Mouse (Mus musculus) lung, embryonic 15.5 days (tissue): ENCODE data around the gene Rptor. TPM values are rescaled to one million over a fixed set of nuclear protein-coding genes. Genes with fewer than 3 reads are reported as not detected.
A peak's percentile ranks its signal among the peaks of the same experiment; 100 is the strongest.

ENCODE experiments used
- ATAC-seq: fragments of 200-750 bp; cut with Nextera tagmentation; 2 replicates; pipeline ENCODE4 v1.8.0; 2017; ENCODE audit warnings: moderate number of reproducible peaks, borderline replicate concordance; ENCODE audit not compliant: low FRiP score, low TSS enrichment; ENCODE audit errors: extremely low read depth
- H3K27ac ChIP-seq: fragments of 300-500 bp; sonication (generic); 2 replicates; pipeline ENCODE4 v1.5.1; 2015; ENCODE audit warnings: moderate library complexity, mild to moderate bottlenecking, inconsistent platforms
- H3K27me3 ChIP-seq: fragments of 300-500 bp; sonication (generic); 2 replicates; pipeline ENCODE4 v1.6.1; 2015; ENCODE audit warnings: inconsistent platforms
- H3K36me3 ChIP-seq: fragments of 300-500 bp; sonication (generic); 2 replicates; pipeline ENCODE4 v1.6.1; 2015; ENCODE audit warnings: inconsistent platforms
- H3K4me1 ChIP-seq: fragments of 300-500 bp; sonication (generic); 2 replicates; pipeline ENCODE4 v1.6.1; 2015; ENCODE audit warnings: inconsistent platforms
- H3K4me2 ChIP-seq: fragments of 300-500 bp; sonication (generic); 2 replicates; pipeline ENCODE4 v1.6.1; 2015; ENCODE audit warnings: inconsistent platforms, mild to moderate bottlenecking, moderate library complexity
- H3K4me3 ChIP-seq: fragments of 300-500 bp; sonication (generic); 2 replicates; pipeline ENCODE4 v1.5.1; 2015; ENCODE audit warnings: mild to moderate bottlenecking, inconsistent platforms
- H3K9ac ChIP-seq: fragments of 300-500 bp; sonication (generic); 2 replicates; pipeline ENCODE4 v1.6.1; 2015; ENCODE audit warnings: inconsistent platforms
- H3K9me3 ChIP-seq: fragments of 300-500 bp; sonication (generic); 2 replicates; pipeline ENCODE4 v1.6.1; 2016; ENCODE audit warnings: inconsistent platforms
- WGBS: fragments of 180-500 bp; shearing (Covaris S2); methylation state at CpG from one replicate; pipeline ENCODE4 v1.1.7; 2015; 5-methylcytosine and 5-hydroxymethylcytosine counted together
- polyA plus RNA-seq: library from polyadenylated mRNA; unstranded; fragments of >200 nt; fragmentation: Nextera tagmentation; extraction: Ambion mirVana; gene quantifications from 2 replicates; pipeline ENCODE4 v1.2.1, GENCODE M21; 2015

Gene Rptor
- polyA plus RNA-seq, 1 experiment from 2014 or later = 9.7 TPM

GRCm38 (mm10) chr11:119694146-119694860 is 91.6 kb downstream of the Rptor start:
- Histone ChIP-seq H3K9me3 (no peaks in the 10 kb centered on the region), H3K4me3 (no peak overlapping the region), H3K27me3 (no peaks in the 10 kb centered on the region), H3K4me2 (no peak overlapping the region), H3K4me1 (peaks cover 12% of the 10 kb centered on the region), H3K27ac (no peak overlapping the region), H3K9ac (no peak overlapping the region), H3K36me3 (no peaks in the 10 kb centered on the region)
- 56% methylated on average over 10 of the region's 10 CpGs for WGBS
- ATAC-seq = no peak

GRCm38 (mm10) chr11:119696401-119696800 is 93.7 kb downstream of the Rptor start:
- no peaks in the 10 kb centered on the region for H3K36me3 ChIP-seq
- peaks cover 12% of the 10 kb centered on the region for H3K4me1 ChIP-seq
- no peak overlapping the region for H3K27ac ChIP-seq
- H3K9ac ChIP-seq = no peak overlapping the region
- H3K4me3 ChIP-seq = no peak overlapping the region
- no peak for ATAC-seq
- H3K27me3 ChIP-seq = no peaks in the 10 kb centered on the region
- no peak overlapping the region for H3K4me2 ChIP-seq
- no peaks in the 10 kb centered on the region for H3K9me3 ChIP-seq
- 57% methylated on average over 2 of the region's 2 CpGs for WGBS

- Histone ChIP-seq H3K9ac (no peak overlapping the region), H3K4me1 (peaks cover 11% of the 10 kb centered on the region; the same call in 1 of the 2 replicates), H3K27me3 (no peaks in the 10 kb centered on the region), H3K36me3 (no peaks in the 10 kb centered on the region), H3K9me3 (no peaks in the 10 kb centered on the region), H3K27ac (no peak overlapping the region), H3K4me2 (no peak overlapping the region), H3K4me3 (no peak overlapping the region)
- ATAC-seq = no peak
- 76% methylated on average over 4 of the region's 6 CpGs for WGBS
Measured at GRCm38 (mm10) chr11:119705381-119706066, 102.8 kb downstream of the Rptor start.

GRCm38 (mm10) chr11:119707259-119707658 is 104.6 kb downstream of the Rptor start:
- Histone ChIP-seq H3K4me1 (peaks cover 11% of the 10 kb centered on the region; the same call in 1 of the 2 replicates), H3K9ac (no peak overlapping the region), H3K36me3 (no peaks in the 10 kb centered on the region), H3K27me3 (no peaks in the 10 kb centered on the region), H3K4me2 (no peak overlapping the region), H3K4me3 (no peak overlapping the region), H3K27ac (no peak overlapping the region), H3K9me3 (no peaks in the 10 kb centered on the region)
- 75% methylated on average over 1 of the region's 1 CpGs for WGBS
- no peak for ATAC-seq

GRCm38 (mm10) chr11:119709239-119709638 is 106.5 kb downstream of the Rptor start:
- Histone ChIP-seq H3K9ac (no peak overlapping the region), H3K9me3 (no peaks in the 10 kb centered on the region), H3K27ac (no peak overlapping the region), H3K27me3 (no peaks in the 10 kb centered on the region), H3K36me3 (no peaks in the 10 kb centered on the region), H3K4me2 (no peak overlapping the region), H3K4me3 (no peak overlapping the region), H3K4me1 (peaks cover 11% of the 10 kb centered on the region; the same call in 1 of the 2 replicates)
- WGBS = 57% methylated on average over 4 of the region's 4 CpGs
- ATAC-seq = no peak

GRCm38 (mm10) chr11:119710338-119710737 is 107.6 kb downstream of the Rptor start:
- Histone ChIP-seq H3K4me2 (no peak overlapping the region), H3K36me3 (no peaks in the 10 kb centered on the region), H3K27ac (no peak overlapping the region)

GRCm38 (mm10) chr11:119710822-119711221 is 108.1 kb downstream of the Rptor start:
- Histone ChIP-seq H3K4me1 (peaks cover 14% of the 10 kb centered on the region; the same call in 1 of the 2 replicates), H3K4me3 (no peak overlapping the region), H3K4me2 (no peak overlapping the region), H3K27me3 (no peaks in the 10 kb centered on the region), H3K9ac (no peak overlapping the region), H3K9me3 (no peaks in the 10 kb centered on the region), H3K27ac (no peak overlapping the region), H3K36me3 (no peaks in the 10 kb centered on the region)
- ATAC-seq = no peak
- WGBS = 89% methylated on average over 5 of the region's 5 CpGs

More at GRCm38 (mm10) chr11:119710338-119710737, 107.6 kb downstream of the Rptor start:
- H3K4me1 ChIP-seq = peaks cover 12% of the 10 kb centered on the region; the same call in 1 of the 2 replicates
- ATAC-seq = no peak
- H3K9ac ChIP-seq = no peak overlapping the region
- 90% methylated on average over 3 of the region's 3 CpGs for WGBS
- no peaks in the 10 kb centered on the region for H3K9me3 ChIP-seq
- no peaks in the 10 kb centered on the region for H3K27me3 ChIP-seq
- H3K4me3 ChIP-seq = no peak overlapping the region

- no peak for ATAC-seq
- Histone ChIP-seq H3K27me3 (no peaks in the 10 kb centered on the region), H3K27ac (no peak overlapping the region), H3K4me3 (no peak overlapping the region), H3K36me3 (no peaks in the 10 kb centered on the region), H3K9ac (no peak overlapping the region), H3K4me1 (peaks cover 8% of the 10 kb centered on the region), H3K4me2 (no peak overlapping the region), H3K9me3 (no peaks in the 10 kb centered on the region)
- WGBS = 54% methylated on average over 5 of the region's 5 CpGs
Measured at GRCm38 (mm10) chr11:119715437-119715836, 112.7 kb downstream of the Rptor start.

GRCm38 (mm10) chr11:119715841-119716596 is 113.3 kb downstream of the Rptor start:
- 71% methylated on average over 5 of the region's 5 CpGs for WGBS
- H3K9ac ChIP-seq = no peak overlapping the region
- no peak overlapping the region for H3K27ac ChIP-seq
- no peak overlapping the region for H3K4me2 ChIP-seq
- H3K4me1 ChIP-seq = peaks cover 14% of the 10 kb centered on the region
- H3K27me3 ChIP-seq = no peaks in the 10 kb centered on the region
- H3K4me3 ChIP-seq = no peak overlapping the region
- H3K36me3 ChIP-seq = no peaks in the 10 kb centered on the region
- no peaks in the 10 kb centered on the region for H3K9me3 ChIP-seq
- no peak for ATAC-seq

GRCm38 (mm10) chr11:119718115-119718514 is 115.4 kb downstream of the Rptor start:
- WGBS = 80% methylated on average over 3 of the region's 3 CpGs
- H3K27me3 ChIP-seq = no peaks in the 10 kb centered on the region
- no peaks in the 10 kb centered on the region for H3K36me3 ChIP-seq
- no peak overlapping the region for H3K9ac ChIP-seq
- no peak for ATAC-seq
- H3K9me3 ChIP-seq = no peaks in the 10 kb centered on the region
- H3K4me2 ChIP-seq = no peak overlapping the region
- no peak overlapping the region for H3K27ac ChIP-seq
- no peak overlapping the region for H3K4me3 ChIP-seq
- H3K4me1 ChIP-seq = peaks cover 18% of the 10 kb centered on the region

GRCm38 (mm10) chr11:119720101-119721048 is 117.7 kb downstream of the Rptor start:
- peak overlapping the region; percentile 21; the same call in 1 of the 2 replicates for H3K27ac ChIP-seq
- no peaks in the 10 kb centered on the region for H3K36me3 ChIP-seq
- H3K4me2 ChIP-seq = no peak overlapping the region

More at GRCm38 (mm10) chr11:119720101-119721048, 117.7 kb downstream of the Rptor start:
- Histone ChIP-seq H3K4me1 (peaks cover 17% of the 10 kb centered on the region), H3K4me3 (no peak overlapping the region), H3K9ac (no peak overlapping the region), H3K9me3 (no peaks in the 10 kb centered on the region), H3K27me3 (no peaks in the 10 kb centered on the region)
- ATAC-seq = peak; percentile 63; the same call in 1 of the 2 replicates
- 40% methylated on average over 9 of the region's 9 CpGs for WGBS
